Comparison of ENCODE assay signal across 24 mouse cellular contexts in genomic region chr8:103203710-103204109, GRCm38 (mm10).
A peak's percentile ranks its signal among the peaks of the same experiment; 100 is the strongest.
DNase-seq lines count a peak whose midpoint lies in the region; ATAC-seq and TF ChIP-seq lines count a peak whose summit lies in the region.
"Had no signal": no experiment of that assay in that cellular context is flagged by ENCODE, and none has a peak within 500 bp of the region (broad histone marks: within the 10 kb centered on the region; RNA-seq: fewer than 3 reads in every experiment).

No protein-coding gene starts in this region.

- peaks cover 4% of the 10 kb centered on the region; the same call in 1 of the 2 replicates for H3K4me1 ChIP-seq in liver, adult 2 months (ENCODE audit: control insufficient read depth, insufficient read depth, low read length)
- H3K4me1 ChIP-seq in liver, postnatal 0 days (ENCODE audit: insufficient read depth) = no peaks in the 10 kb centered on the region
- no peaks in the 10 kb centered on the region for H3K4me1 ChIP-seq in lung, adult 2 months (ENCODE audit: control insufficient read depth, insufficient read depth, low read length)
- no peaks in the 10 kb centered on the region for H3K4me1 ChIP-seq in lung, postnatal 0 days (ENCODE audit: insufficient read depth, low read depth, low read length)
- H3K4me1 ChIP-seq: hindbrain, embryonic 10.5 days had no signal

- no peaks in the 10 kb centered on the region for H3K27me3 ChIP-seq in liver, adult 2 months (ENCODE audit: control insufficient read depth, insufficient read depth, low read length)
- no peaks in the 10 kb centered on the region for H3K27me3 ChIP-seq in liver, postnatal 0 days (ENCODE audit: insufficient read depth, low read length)
- H3K27me3 ChIP-seq in lung, postnatal 0 days (replicated peaks; ENCODE audit: insufficient read depth, low read length) = no peaks in the 10 kb centered on the region
- H3K27me3 ChIP-seq: CH12.LX; embryonic facial prominence, embryonic 15.5 days; forebrain, embryonic 15.5 days; heart, embryonic 12.5 days; Patski had no signal

- H3K9me3 ChIP-seq in liver, postnatal 0 days (ENCODE audit: low read length) = no peaks in the 10 kb centered on the region
- no peaks in the 10 kb centered on the region for H3K9me3 ChIP-seq in lung, postnatal 0 days (ENCODE audit: low read length)
- H3K9me3 ChIP-seq: embryonic facial prominence, embryonic 15.5 days; forebrain, embryonic 10.5 days; forebrain, embryonic 15.5 days; heart, embryonic 12.5 days; hindbrain, embryonic 10.5 days had no signal

- H3K4me3 ChIP-seq in liver, adult 2 months (ENCODE audit: insufficient read depth, low read depth, low read length) = no peak overlapping the region
- no peak overlapping the region for H3K4me3 ChIP-seq in liver, postnatal 0 days (ENCODE audit: low read depth, low read length)
- no peak overlapping the region for H3K4me3 ChIP-seq in lung, adult 2 months (replicated peaks; ENCODE audit: extremely low read depth, low read depth, low read length)
- no peak overlapping the region for H3K4me3 ChIP-seq in lung, postnatal 0 days (ENCODE audit: low read depth, low read length)
- H3K4me3 ChIP-seq: embryonic facial prominence, embryonic 15.5 days; erythroblast, embryonic 14.5 days; forebrain, embryonic 10.5 days; forebrain, embryonic 15.5 days; gastrocnemius, adult 2 months; heart, embryonic 12.5 days; hindbrain, embryonic 10.5 days had no signal

- no peaks in the 10 kb centered on the region for H3K79me2 ChIP-seq in liver, adult 2 months (ENCODE audit: control insufficient read depth, insufficient read depth, low read length)

- peak; percentile 57 for DNase-seq in liver, adult 2 months (ENCODE audit: extremely low read depth, low read depth, low spot score)
- no peak for DNase-seq in liver, postnatal 0 days
- DNase-seq in lung, adult 2 months = peak; percentile 5
- DNase-seq in lung, postnatal 0 days (ENCODE audit: low spot score) = peak; percentile 82
- DNase-seq in lung, postnatal 36 days = peak; percentile 63
- DNase-seq in thymus, postnatal 10 days (ENCODE audit: low spot score in 2 of 2) = no peak
- no peak for DNase-seq in adrenal gland, adult 18-20 months (ENCODE audit: low spot score in 2 of 2)
- no peak for DNase-seq in embryo, embryonic 10.5 days (ENCODE audit: low spot score)
- DNase-seq: adrenal gland, postnatal 10 days; cerebellum, adult 18-20 months; cerebellum, adult 9-11 months; cerebellum, postnatal 36 days; gastrocnemius, adult 2 months; gastrocnemius, postnatal 25 days had no signal

- H3K27ac ChIP-seq in liver, adult 2 months (replicated peaks; ENCODE audit: insufficient read depth, low read depth, low read length) = no peak overlapping the region
- no peak overlapping the region for H3K27ac ChIP-seq in liver, postnatal 0 days (ENCODE audit: low read depth)
- H3K27ac ChIP-seq in lung, postnatal 0 days (ENCODE audit: low read length) = no peak overlapping the region
- H3K27ac ChIP-seq: embryonic facial prominence, embryonic 15.5 days; forebrain, embryonic 10.5 days; forebrain, embryonic 15.5 days; gastrocnemius, adult 2 months; hindbrain, embryonic 10.5 days; hindbrain, embryonic 14.5 days had no signal

- no peak for ATAC-seq in liver, postnatal 0 days
- ATAC-seq in lung, postnatal 0 days = peak; percentile 92
- ATAC-seq: activated CD4-positive, CD25-positive, alpha-beta regulatory T cell, adult 4 months; forebrain, embryonic 15.5 days; Patski had no signal

- TF ChIP-seq CTCF in liver, adult 2 months (IDR thresholded peaks at IDR 0.05; ENCODE audit: low read depth, low read length) = no peak
- TF ChIP-seq CTCF in liver, postnatal 0 days (IDR thresholded peaks at IDR 0.05; ENCODE audit: low read depth) = no peak
- no peak for TF ChIP-seq CTCF in lung, adult 2 months (IDR thresholded peaks at IDR 0.05; ENCODE audit: insufficient read depth, low read length)
- no peak for TF ChIP-seq CTCF in lung, postnatal 0 days (IDR thresholded peaks at IDR 0.05)

- no peak for TF ChIP-seq EP300 in liver, postnatal 0 days (IDR thresholded peaks at IDR 0.05; ENCODE audit: low read depth)
- peak; percentile 55 for TF ChIP-seq EP300 in lung, postnatal 0 days (IDR thresholded peaks at IDR 0.05)

- no peak for TF ChIP-seq POLR2A in liver, adult 2 months (IDR thresholded peaks at IDR 0.05; ENCODE audit: extremely low read depth, insufficient read depth, low read length)
- TF ChIP-seq POLR2A in lung, adult 2 months (IDR thresholded peaks at IDR 0.05; ENCODE audit: borderline replicate concordance, extremely low read depth, low read depth, low read length) = no peak

- H3K4me2 ChIP-seq in liver, postnatal 0 days (ENCODE audit: low read depth, low read length) = no peak overlapping the region
- no peak overlapping the region for H3K4me2 ChIP-seq in lung, postnatal 0 days (replicated peaks; ENCODE audit: low read depth, low read length)
- H3K4me2 ChIP-seq: embryonic facial prominence, embryonic 15.5 days; forebrain, embryonic 15.5 days; heart, embryonic 12.5 days; hindbrain, embryonic 14.5 days had no signal

- H3K9ac ChIP-seq in liver, adult 2 months (ENCODE audit: low read depth, low read length) = no peak overlapping the region
- H3K9ac ChIP-seq in liver, postnatal 0 days (replicated peaks) = no peak overlapping the region
- no peak overlapping the region for H3K9ac ChIP-seq in lung, postnatal 0 days (replicated peaks; ENCODE audit: low read depth)
- H3K9ac ChIP-seq: embryonic facial prominence, embryonic 15.5 days; forebrain, embryonic 15.5 days; heart, embryonic 12.5 days; hindbrain, embryonic 14.5 days had no signal

- H3K36me3 ChIP-seq in liver, adult 2 months (ENCODE audit: control insufficient read depth, insufficient read depth, low read length) = no peaks in the 10 kb centered on the region
- H3K36me3 ChIP-seq in liver, postnatal 0 days (replicated peaks; ENCODE audit: insufficient read depth, low read length) = no peaks in the 10 kb centered on the region
- H3K36me3 ChIP-seq in lung, postnatal 0 days (ENCODE audit: insufficient read depth, low read length) = no peaks in the 10 kb centered on the region
- H3K36me3 ChIP-seq: embryonic facial prominence, embryonic 15.5 days; forebrain, embryonic 10.5 days; forebrain, embryonic 15.5 days; heart, embryonic 12.5 days; hindbrain, embryonic 10.5 days had no signal

- 5% methylated on average over 1 of the region's 1 CpGs for WGBS in liver, adult 2 months
- 31% methylated on average over 1 of the region's 1 CpGs for WGBS in liver, postnatal 0 days (ENCODE audit: insufficient replicate concordance)
- WGBS in lung, adult 2 months = 41% methylated on average over 1 of the region's 1 CpGs
- WGBS in lung, postnatal 0 days = 57% methylated on average over 1 of the region's 1 CpGs

Comparison
In these comparisons a context has a peak if more than half of its experiments do, and no peak if none do; other contexts are left out.
1. DNase-seq: peak in liver, adult 2 months (single experiment), lung, adult 2 months (single experiment), lung, postnatal 0 days (single experiment) and lung, postnatal 36 days (single experiment); none in liver, postnatal 0 days (single experiment), thymus, postnatal 10 days (0 of 2), adrenal gland, adult 18-20 months (0 of 2) and embryo, embryonic 10.5 days (single experiment).